Mouse (Mus musculus): Measurements from ENCODE around the gene Txndc2.

GRCm38 (mm10) chr17:65649175-65649493 lies 7.2 kb upstream of the Txndc2 start:
- TF ChIP-seq CTCF (IDR thresholded peaks at IDR 0.05; ENCODE audit: low read depth) (no peak), EP300 (IDR thresholded peaks at IDR 0.05; ENCODE audit: low read depth) (no peak)
